Mouse (Mus musculus) induced T-regulatory cell, adult 2 months (primary cell): ENCODE measurements around the gene Nkx2-5.

Experiments
- DNase-seq: peaks from one replicate; pipeline ENCODE4 v3.0.0-alpha.2; 2012; ENCODE audit warnings: low read depth

The Nkx2-5 gene

DNA sequence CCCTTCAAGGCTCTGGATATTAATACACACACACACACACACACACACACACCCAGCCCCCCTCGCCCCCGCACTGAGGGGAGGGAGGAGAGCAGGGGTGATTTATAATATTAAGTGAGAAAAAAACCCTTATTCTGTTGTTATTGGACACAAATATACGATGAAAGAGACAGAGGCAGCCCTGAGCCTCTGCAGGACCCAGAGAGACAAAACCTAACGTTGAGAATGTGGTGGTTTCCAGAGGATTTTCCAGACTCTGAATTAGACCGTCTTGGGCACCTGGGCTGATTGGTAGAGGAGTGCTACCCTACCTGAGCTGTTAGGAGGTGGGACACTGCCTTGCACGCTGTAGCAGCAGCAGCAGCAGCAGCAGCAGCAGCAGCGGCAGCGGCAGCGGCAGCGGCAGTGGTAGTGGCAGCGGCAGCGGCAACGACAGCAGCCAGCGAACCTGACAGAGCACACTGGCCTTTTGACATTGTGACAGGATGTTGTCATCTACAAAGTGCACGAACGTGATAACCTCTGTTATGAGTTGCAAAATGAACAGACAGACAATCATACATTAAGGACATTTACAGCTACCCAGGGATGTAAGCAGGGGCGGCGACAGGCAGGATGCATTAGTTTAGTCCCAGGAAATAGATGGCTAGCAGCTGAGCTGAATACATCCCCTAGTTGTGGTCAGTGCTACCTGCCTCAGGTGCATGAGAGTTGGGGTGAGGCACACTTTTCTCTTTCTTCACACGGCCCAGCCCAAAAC is 7.8 kb downstream of the Nkx2-5 start:
- DNase-seq = peak; percentile 40

DNA sequence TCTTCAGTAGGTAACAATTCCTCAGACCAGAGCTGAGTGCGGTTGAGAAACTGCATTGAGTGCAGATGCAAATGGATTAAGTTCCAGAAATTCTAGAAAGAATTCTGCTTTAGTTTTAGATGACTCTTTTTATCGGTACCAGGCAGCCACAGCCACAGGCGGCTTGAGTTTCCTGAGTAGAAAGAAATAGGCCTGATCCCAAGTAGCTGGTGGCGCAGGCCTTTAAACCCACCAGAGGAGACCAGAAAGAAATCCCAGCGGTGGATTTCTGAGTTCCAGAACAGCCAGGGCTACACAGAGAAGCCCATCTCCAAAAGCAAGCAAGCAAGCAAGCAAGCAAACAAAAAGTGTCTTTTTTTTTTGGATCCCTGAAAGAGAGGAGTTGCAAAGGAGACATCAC is 8.4 kb downstream of the Nkx2-5 start:
- no peak for DNase-seq

DNA sequence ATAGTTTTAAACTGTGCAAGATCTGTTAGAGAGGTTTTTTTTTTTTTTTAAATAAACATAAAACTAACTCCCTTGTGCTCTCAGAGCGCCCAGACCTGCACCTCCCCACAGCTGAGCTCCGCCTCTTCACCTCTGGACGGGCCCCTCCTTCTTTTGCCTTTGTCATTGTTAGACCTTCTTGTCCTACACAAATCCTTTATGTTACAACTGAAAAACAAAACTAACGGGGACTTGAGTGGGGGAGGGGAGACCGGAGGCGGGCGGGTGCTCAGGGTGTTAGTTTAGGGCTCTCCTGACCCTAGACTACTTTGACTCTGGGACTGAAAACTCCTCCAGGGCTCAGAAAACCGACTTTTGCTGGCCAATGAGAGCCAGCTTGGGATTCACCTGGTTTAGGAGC is 8.9 kb downstream of the Nkx2-5 start:
- no peak for DNase-seq

DNA sequence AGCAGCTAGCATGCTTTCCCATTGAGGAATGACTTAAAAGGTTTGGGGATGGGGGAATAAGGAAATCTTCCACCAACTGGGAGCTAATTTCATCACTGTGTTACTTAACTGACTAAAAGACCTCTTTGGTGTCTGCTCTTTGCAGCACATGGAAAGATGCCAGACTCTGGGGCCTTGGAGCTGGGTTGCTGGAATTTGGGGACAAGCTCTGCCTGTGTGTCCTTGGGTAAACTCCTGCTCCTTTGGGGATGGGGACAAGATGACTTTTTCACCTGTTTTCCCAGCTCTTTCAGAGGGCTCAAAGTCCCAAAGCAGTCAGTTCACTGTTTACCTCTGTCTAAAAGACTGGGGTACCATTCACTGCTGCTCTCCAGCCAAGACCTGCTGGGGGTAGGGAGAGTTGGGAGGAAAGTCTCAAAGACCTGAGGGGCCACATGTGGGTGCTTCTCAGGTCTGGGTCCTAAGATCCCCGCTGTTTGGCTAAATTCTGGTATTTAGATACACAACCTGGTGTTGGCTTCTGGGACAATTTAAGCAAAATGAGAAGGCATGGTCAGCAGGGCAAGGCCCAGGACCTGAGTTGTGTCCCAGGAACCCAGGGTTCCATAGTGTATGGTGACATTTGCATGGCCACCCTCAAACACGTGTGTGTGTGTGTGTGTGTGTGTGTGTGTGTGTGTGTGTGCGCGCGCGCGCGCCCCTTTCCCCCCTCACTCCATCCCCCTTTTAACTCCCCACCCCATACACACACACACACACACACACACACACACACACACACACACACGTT is 9.6 kb downstream of the Nkx2-5 start:
- DNase-seq = no peak

DNA sequence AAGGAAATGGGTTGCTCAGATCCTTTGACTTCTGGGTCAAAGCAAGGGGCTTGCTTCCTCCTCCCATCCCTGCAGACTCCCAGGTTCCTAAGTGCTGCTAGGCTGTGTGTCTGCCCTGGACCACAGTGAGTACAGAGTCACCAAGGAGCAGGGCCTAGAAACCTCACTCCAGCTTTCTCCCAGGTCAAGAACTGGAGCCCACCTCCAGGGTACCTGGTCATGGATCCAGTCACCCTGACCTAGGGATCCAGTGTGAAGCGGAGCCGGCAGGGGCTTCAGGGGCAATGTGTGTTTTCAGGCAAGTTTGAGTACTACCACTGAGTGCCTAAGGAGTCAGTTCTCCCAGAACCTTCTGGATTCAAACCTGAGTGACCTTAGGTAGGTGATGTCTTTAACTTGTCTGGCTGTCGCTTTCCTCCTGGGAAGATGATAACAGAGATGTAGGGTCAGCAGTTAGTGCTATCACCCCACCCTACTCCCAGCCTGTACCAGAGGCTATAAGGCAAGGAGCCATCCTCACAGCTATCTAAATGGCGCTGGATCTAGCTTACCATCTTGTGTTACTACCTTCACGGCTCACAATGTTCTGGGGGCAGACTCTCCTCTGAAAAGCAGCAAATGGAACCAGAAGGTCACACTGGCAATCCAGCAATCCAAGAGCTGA is 10.4 kb downstream of the Nkx2-5 start:
- DNase-seq = no peak

DNA sequence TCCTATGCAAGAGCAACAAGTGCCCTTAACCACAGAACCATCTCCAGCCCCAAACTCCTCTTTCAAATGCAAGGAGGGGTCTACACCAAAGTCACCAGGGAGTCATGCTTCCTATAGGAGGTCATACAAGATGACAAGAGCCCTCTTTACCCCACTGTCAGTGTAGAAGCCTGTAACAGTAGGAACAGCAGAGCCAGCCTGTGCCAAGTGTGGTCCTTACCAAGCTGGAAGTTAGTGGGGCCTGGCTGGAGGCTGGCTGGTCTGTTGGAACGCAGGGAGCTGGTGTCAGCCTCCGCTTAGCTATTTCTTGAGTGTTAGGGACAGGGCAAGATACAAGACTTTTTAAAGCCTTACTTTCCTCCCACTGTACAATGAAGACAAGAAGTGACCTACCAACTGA is 11.0 kb downstream of the Nkx2-5 start:
- DNase-seq = no peak

DNA sequence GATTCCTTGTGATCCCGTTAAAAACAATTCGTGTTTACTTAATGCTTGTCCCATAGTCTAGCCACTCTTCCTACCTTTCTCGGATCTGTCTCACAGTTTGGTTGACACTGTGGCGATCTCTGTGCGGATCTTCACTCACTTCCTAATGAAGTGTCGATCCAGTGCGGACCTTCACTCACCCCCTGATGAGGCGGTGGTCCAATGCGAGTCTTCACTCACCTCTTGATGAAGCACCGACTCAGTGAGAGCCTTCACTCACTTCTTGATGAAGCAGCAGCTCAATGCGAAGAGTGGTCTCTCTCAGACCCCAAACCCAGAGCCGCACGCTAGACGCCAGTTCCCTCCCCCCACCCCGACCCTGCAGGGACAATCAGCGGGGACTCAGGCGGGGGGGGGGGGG is 18.7 kb downstream of the Nkx2-5 start:
- DNase-seq = no peak

DNA sequence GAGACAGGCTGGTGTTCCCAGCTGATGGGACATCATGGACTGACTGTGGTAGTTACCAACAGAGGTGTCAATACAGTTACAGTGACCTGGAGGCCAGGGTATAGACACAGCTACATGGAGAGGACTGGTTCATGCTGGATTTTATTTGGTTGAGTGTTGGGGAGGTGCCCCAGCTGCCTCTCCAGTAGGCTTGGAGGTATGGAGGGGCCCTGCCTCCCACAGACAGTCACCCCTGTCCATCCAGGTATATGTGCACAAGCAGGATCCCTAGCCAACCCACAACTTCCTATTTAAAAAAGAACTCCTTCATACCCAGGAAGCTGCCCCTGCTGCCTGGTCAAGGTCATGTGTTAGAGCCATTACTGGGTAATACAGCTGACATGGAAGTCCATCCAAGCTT is 27.0 kb downstream of the Nkx2-5 start:
- DNase-seq = no peak

DNA sequence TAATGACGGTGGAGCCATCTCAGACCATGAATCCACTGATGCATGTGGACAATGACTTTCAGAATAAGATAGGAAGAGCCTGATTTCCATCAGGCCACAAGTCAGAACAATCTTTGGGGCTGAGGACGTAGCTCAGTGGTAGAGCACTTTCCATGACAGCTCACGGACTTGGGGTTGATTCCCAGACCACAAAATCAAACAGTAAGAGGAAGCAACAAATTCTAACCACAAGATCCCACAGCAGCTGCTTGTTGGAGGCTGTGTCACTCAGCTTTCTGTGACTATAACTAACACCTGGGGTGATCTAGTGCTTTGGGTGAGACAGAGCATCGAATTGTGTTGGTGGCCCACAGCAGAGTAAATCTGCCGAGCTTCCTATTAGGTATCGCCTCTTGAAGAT is 28.0 kb downstream of the Nkx2-5 start:
- DNase-seq = no peak

DNA sequence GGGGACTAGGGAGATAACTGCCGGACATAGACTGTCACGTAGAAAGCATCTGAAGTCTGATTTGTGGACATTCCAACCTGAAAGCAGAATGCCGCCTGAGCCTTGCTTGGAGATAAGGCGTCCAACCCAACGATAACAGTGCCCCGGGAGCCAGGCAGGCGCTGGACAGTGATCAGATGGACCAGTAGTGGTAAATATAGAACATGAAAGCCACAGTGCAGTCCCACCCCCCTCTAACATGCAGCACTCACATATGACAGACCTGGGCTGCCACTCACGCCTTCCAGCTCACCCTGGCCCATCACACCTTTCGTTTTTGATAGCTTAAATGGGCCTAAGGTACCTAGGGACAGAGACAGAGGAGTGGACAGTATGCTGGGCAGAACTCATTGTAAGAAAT is 31.3 kb downstream of the Nkx2-5 start:
- DNase-seq = no peak

DNA sequence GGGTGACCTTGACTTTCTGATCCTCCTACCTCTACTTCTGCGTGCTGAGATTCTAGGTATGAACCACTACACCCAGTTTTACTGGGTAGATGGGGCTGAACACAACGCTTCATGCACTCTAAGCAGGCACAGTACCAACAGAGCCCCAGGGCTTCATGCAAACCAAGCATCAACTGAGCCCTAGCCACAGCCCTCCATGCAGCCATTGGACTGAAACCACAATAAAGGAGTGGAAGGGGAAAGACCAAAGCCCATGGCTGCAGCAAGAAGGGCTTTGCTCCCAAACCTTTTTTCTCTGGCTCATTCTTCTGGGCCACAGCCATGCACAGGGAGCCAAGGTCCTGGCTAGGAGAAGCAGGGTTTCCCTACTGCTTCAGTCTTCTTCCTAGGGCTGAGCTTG is 32.2 kb downstream of the Nkx2-5 start:
- DNase-seq = no peak

DNA sequence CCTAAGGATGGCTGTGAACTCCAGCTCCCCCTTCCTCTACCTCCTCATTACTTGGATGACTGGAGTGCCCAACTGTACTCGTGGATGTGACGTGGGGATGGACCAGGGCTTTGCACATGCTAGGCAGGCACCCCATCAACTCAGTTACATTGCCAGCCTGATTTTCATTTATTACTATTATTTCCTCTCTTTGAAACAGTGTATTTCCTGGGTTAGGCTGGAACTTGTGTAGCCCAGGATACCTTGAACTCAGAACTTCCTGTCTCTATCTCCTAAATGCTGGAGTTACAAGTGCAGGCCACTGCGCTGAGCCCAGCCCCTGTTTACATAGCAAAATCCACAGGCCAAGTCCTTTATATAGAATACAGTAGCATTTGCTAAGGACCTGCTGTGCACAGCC is 41.9 kb downstream of the Nkx2-5 start:
- DNase-seq = no peak

DNA sequence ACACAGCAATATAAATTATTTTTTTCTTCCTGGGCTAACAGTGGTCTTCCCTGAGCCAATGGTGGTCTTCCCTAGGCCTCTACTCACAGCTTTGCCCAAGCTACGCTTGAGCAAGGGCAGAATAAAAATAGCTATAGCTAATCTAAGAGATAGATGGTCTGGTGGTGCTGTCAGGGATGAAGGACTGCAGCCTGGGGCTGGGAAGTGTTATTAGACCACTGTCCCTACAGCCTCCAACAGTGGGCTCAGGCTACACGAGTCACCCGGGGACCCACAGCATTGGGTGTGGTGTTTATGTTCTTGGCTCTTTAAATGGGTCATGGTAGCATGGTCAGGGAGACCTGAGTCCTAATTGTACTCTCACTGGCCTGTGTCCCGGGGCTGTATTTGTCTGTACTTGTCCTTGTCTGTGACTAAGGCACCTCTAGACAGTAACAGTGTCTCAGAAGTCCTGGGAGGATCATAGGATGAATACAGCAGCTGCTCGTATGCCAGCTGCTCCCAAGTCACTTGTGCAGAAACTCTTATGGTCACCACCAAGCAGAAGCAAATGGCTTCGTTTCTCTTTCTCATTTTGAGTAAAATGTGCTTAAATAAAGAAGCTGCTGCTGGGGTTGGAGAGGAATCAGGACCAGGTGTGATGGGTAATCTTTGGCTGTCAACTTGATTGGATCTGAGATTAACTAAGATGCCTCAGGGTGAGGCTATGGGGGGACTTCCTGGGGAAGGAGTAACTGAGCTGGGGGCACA is 47.3 kb downstream of the Nkx2-5 start:
- DNase-seq = no peak

DNA sequence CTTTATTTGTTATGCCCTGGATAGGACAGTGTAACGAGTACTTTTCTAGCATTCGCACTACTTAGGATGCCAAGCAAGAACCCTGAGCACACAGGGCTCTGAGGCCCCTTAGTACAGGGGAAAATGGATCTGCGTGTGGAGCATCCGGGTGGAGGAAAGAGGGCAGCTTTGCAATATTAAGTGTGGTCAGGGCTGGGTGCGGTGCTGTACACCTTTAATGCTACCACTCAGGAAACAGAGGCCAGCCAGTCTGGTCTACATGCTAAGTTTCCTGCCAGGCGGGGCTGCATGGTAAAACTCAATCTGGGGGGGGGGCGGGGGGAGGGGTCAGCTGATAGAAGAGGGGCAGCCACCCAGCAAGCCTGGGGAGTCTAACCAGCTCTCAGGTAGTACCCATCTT is 49.4 kb downstream of the Nkx2-5 start:
- no peak for DNase-seq

DNA sequence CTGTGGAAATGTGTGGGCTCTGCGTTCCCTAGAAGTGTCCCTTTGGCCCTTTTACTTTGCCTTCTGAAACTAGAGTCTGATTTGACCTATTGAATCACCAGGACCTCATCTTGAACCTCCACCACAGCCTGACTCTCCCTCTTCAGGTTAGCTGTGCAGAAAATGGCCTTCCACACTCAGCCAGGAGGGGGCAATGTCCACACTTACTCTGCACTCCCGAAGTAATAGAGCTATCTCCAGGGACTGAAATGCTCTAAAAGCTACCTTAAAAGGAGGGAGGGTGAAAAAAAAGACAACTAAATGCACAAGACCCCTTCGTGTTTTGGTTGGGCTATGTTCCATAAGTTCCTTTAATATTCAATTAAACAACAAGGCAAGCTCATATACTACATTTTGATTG is 50.1 kb downstream of the Nkx2-5 start:
- DNase-seq = peak; percentile 64

DNA sequence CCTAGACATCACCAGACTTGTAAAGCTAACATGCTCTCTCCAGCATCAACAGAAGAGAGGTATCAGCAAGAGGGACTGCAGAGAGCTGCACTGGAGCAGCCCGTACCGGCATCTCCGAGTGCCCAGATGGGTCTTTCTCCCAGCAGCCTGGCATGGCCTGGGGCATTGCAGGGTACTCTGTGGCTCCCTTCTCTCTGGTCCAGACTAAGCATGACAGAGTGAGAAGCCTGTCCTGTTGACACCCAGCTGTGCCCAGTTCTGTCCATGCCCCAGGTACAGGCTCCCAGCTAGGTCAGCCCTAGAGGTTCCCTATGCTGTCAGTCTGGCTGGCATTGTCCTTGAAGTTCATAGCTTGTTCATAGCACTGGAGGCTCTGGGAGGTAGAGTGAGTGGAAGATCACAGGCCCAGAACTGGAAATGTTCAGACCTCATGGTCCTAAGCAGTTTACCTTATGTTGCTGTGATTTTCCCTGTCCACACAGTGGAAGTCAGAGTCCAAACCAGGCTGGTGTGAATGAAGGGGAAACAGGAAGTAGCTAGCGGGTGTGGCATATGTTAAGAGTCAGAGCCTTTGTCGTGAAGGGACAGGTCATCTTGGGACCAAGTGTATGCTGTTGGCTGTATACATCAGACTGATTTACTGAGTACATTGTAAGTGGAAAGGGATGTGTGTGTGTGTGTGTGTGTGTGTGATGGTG is 51.6 kb downstream of the Nkx2-5 start:
- DNase-seq = no peak

DNA sequence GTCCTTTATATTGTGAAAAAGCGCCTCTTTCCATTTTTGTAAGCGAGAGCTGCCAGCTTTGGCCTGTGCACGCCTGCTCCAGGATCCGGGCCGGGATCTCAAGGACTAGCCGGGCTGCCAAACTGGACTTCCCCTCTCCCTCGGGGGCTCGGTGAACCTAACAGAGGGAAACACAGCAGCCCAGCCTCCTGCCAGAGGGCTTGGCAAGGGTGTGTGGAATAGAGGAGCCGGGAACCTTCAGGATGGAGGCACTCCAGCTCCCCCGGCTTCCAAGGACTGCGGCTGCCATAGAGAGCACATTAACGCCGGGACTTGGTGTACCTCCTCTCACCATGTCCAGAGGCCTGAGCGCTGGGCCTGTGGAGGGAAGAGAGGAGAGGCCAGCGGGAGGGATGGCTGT is 52.7 kb downstream of the Nkx2-5 start:
- no peak for DNase-seq

DNA sequence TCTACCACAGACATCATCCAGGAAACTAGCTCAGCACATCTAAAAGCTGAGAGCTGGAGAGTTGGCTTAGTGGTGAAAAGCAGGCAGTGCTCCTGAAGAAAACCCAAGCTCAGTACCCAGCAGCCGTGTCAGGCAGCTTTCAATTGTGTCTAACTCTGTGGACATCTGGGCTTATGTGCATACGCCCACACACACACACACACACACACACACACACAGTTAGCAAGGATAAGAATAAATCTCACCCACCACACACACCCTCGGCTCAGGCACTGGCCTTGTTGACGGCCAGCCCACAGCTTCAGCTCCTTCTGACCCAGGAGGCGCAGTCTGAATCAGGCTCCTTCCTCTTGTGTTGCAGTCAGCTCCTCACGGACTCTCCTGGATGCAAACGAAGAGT is 53.2 kb downstream of the Nkx2-5 start:
- DNase-seq = no peak

DNA sequence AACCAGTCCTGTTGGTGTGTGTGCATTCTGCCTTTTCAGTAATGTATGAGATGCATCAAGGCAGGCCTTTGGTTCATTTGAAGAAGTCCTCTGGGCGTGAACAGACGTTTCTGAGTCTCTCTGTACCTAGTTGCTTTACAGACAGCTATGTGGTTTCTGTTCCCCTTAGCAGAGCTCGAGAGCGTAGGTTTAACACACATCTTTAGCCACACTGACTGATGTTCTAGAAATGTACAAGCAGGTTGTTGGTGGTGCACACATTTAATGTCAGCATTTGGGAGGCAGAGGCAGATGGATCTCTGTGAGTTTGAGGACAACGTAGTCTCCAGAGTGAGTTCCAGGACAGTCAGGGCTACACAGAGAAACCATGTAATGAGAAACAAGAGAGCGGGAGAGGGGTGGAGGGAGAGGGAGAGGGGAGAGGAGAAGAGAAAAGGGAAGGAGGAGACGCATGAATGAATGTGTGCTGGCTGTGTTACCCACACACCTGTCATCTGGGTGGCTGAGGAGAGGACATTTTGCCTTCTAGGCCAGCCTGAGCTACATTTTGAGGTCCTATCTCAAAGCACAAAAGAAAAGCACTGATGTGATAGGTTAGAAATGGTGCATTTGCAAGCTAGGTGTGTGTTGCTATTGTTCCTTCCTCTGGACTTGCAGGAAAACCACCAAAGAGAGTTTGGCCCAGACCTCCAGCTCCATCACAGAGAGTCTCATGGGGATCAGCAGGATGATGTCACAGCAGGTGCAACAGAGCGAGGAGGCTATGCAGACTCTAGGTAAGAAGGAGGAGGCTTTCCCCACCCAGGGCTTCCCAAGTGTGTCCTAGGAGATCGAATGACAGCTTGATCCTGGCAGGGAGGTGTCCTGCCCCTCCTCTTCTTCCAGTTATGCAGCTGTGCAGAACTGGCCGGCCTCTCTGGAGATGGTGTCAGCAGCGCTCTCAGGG is 54.3 kb downstream of the Nkx2-5 start:
- no peak for DNase-seq

DNA sequence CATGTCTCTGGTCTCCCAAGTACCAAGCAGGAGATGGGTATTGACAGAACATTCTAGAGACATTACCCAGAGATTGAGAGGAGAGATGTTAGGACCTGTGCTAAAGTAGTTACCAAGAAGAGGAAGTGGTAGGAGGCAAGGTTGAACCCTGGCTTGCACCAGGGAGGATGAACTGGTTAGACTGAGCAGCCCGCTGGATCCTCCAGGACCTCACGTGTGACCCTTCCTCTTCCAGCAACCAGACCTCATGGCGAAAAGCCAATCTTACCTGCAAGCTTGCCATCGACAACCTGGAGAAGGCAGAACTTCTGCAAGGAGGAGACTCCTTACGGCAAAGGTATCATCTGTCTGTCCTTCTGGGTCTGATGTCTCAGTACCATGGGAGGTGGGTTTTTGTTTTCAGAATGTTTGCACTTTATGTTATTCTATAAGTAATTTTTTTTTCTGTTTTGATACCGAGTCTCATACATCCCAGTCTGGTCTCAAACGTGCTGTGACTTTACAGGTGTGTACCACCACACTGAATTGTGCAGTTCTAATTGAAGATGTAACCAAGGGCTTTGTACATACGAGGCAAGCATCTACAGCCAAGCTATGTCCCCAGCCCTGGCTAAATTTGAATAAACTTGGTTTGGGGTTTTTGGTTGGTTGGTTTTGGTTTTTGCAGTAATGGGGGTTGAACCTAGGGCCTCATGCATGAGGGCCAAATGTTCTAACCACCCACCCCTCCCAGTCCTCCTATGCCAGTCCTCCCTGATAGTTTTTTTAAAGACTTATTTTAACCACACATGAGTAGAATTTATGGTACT is 55.1 kb downstream of the Nkx2-5 start:
- DNase-seq = no peak
